Mouse (Mus musculus) heart, postnatal 0 days (tissue): ENCODE measurements around the gene Anapc7. TPM values are rescaled to one million over a fixed set of nuclear protein-coding genes. Genes with fewer than 3 reads are reported as not detected.

Experiments used
- ATAC-seq: fragments of 200-750 bp; cut with Nextera tagmentation; 2 replicates; pipeline ENCODE4 v1.8.0; 2017; ENCODE audit warnings: low read depth, moderate number of reproducible peaks, moderate library complexity; ENCODE audit not compliant: insufficient read depth
- DNase-seq: peaks from one replicate; pipeline ENCODE4 v3.0.0-alpha.2; 2016; ENCODE audit warnings: low spot score
- H3K27ac ChIP-seq: fragments of 300-500 bp; sonication (generic); 2 replicates; pipeline ENCODE4 v1.5.1; 2014; ENCODE audit warnings: low read depth, mild to moderate bottlenecking
- H3K27me3 ChIP-seq: fragments of 300-500 bp; sonication (generic); 2 replicates; pipeline ENCODE4 v1.6.1; 2014; ENCODE audit warnings: low read length, mixed read lengths; ENCODE audit not compliant: control insufficient read depth, insufficient read depth
- H3K36me3 ChIP-seq: fragments of 300-500 bp; sonication (generic); replicated peaks from 2 replicates; pipeline ENCODE4 v1.6.1; 2014; ENCODE audit warnings: low read length, mixed read lengths; ENCODE audit not compliant: control insufficient read depth, insufficient read depth
- H3K4me1 ChIP-seq: fragments of 300-500 bp; sonication (generic); 2 replicates; pipeline ENCODE4 v1.6.1; 2014; ENCODE audit warnings: antibody characterized with exemption; ENCODE audit not compliant: control insufficient read depth, insufficient read depth
- H3K4me2 ChIP-seq: fragments of 300-500 bp; sonication (generic); 2 replicates; pipeline ENCODE4 v1.6.1; 2014; ENCODE audit warnings: low read depth, mild to moderate bottlenecking, low read length, moderate library complexity
- H3K4me3 ChIP-seq: fragments of 300-500 bp; sonication (generic); 2 replicates; pipeline ENCODE4 v1.5.1; 2014; ENCODE audit warnings: low read depth, low read length
- H3K9ac ChIP-seq: fragments of 300-500 bp; sonication (generic); replicated peaks from 2 replicates; pipeline ENCODE4 v1.6.1; 2014; ENCODE audit warnings: low read depth, low read length, mixed read lengths
- H3K9me3 ChIP-seq: fragments of 300-500 bp; sonication (generic); replicated peaks from 2 replicates; pipeline ENCODE4 v1.6.1; 2016; ENCODE audit warnings: low read length; ENCODE audit not compliant: control insufficient read depth
- CTCF ChIP-seq: IDR thresholded peaks from 2 replicates; pipeline ENCODE4 v1.5.1; 2016; ENCODE audit warnings: antibody characterized with exemption, control low read depth, low read depth
- EP300 ChIP-seq: IDR thresholded peaks from 2 replicates; pipeline ENCODE4 v1.6.1; 2016; ENCODE audit warnings: antibody characterized with exemption, low read depth
- WGBS: fragments of 180-500 bp; shearing (Covaris S2); extraction: QIAGEN DNeasy Blood & Tissue Kit; methylation state at CpG from one replicate; pipeline ENCODE4 v1.1.7; 2014; 5-methylcytosine and 5-hydroxymethylcytosine counted together
- polyA plus RNA-seq: library from polyadenylated mRNA; unstranded; fragments of >200 nt; fragmentation: Nextera tagmentation; extraction: Ambion mirVana; gene quantifications from 2 replicates; pipeline ENCODE4 v1.2.1, GENCODE M21; 2015
- total RNA-seq: library from RNA; depleted of rRNA; stranded (reverse); fragments of >200 nt; gene quantifications from 2 replicates; pipeline ENCODE4 v1.2.3, GENCODE M21; 2014; ENCODE audit warnings: low replicate concordance

The Anapc7 gene
- total and polyA plus RNA-seq, 2 experiments from 2014 or later = 30.1 to 36.9 TPM

DNA sequence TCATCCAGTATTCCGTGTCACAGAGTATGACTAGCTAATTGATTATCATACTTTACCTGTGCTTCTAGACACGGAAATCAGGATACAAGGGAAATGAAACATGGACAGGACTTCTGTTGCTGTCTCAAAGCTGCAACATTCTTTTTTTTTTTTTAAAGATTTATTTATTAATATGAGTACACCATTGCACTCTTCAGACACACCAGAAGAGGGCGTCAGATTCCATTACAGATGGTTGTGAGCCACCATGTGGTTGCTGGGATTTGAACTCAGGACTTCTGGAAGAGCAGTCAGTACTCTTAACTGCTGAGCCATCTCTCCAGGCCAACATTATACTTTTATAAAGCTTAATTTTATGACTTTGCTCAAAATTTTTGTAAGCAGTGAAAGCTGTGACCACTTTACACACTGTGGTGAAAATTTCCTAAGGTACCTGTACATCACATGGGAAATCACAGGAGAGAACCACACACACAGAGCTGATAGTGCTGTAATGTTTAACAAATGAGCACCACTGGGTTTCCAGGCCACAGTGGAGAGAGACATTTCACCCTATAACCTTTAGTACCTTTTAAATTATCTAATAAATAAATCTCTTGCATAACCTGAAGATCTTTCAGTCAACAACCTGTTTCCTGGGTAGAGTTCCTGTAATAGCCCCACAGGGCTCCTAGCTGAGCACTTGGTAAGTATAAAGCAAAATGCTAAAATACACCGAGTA is 53.3 kb downstream of the Anapc7 start:
- Histone ChIP-seq H3K9me3 (no peaks in the 10 kb centered on the region), H3K4me2 (no peak overlapping the region), H3K4me3 (no peak overlapping the region), H3K4me1 (peaks cover 6% of the 10 kb centered on the region), H3K27me3 (no peaks in the 10 kb centered on the region), H3K36me3 (peaks cover 80% of the 10 kb centered on the region), H3K9ac (no peak overlapping the region), H3K27ac (peak overlapping the region; percentile 35; the same call in 1 of the 2 replicates)
- WGBS = 74% methylated on average over 4 of the region's 4 CpGs
- TF ChIP-seq EP300 (no peak), CTCF (no peak)
- ATAC-seq = no peak
- DNase-seq = no peak

DNA sequence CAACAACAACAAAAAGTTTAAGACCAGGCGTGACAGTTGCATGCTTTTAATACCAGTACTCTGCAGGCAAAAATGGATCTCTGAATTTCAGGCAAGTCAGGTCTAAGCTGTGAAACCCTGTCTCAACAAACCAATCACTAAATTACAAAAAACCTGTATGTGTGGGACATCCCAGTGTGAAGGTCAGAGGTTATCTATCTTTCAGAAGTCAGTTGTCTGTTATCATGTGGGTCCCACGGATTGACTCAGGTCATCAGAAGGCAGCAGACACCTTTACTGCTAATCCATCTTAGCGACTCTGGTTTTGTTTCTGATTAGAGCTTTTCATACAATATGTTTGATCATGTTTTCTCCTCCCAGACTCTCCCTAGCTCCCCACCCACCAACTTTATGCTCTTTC is 54.6 kb downstream of the Anapc7 start:
- ATAC-seq (no peak), DNase-seq (no peak)
- 40% methylated on average over 3 of the region's 3 CpGs for WGBS
- no peak overlapping the region for H3K4me2 ChIP-seq
- H3K9ac ChIP-seq = no peak overlapping the region
- peaks cover 76% of the 10 kb centered on the region for H3K36me3 ChIP-seq
- no peaks in the 10 kb centered on the region for H3K27me3 ChIP-seq
- no peak overlapping the region for H3K4me3 ChIP-seq
- TF ChIP-seq EP300 = no peak
- no peak for TF ChIP-seq CTCF
- H3K4me1 ChIP-seq = peaks cover 6% of the 10 kb centered on the region
- H3K9me3 ChIP-seq = no peaks in the 10 kb centered on the region
- no peak overlapping the region for H3K27ac ChIP-seq

DNA sequence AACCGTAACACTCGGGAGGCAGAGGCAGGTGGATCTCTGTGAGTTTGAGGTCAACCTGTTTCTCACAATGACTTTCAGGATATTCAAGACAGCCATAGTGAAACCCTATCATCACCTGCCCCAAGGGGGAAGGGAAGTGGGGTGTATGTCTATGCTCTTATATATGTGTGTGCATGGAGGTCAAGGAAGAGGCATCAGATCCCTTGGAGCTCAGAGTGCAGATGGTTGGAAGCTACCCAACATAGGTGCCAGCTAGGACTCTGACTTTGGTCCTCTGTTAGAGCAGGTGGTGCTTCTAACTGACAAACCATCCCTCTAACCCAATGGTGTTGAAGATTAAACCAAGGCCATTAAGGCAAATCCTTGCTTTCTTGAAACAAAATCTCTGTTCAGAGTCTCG is 56.0 kb downstream of the Anapc7 start:
- H3K4me3 ChIP-seq = no peak overlapping the region
- no peaks in the 10 kb centered on the region for H3K9me3 ChIP-seq
- TF ChIP-seq CTCF = no peak
- TF ChIP-seq EP300 = no peak
- H3K4me1 ChIP-seq = peaks cover 6% of the 10 kb centered on the region
- DNase-seq (no peak), ATAC-seq (no peak)
- peak overlapping the region; percentile 30; the same call in 1 of the 2 replicates for H3K27ac ChIP-seq
- H3K9ac ChIP-seq = no peak overlapping the region
- WGBS = 77% methylated on average over 3 of the region's 3 CpGs
- no peak overlapping the region for H3K4me2 ChIP-seq
- no peaks in the 10 kb centered on the region for H3K27me3 ChIP-seq
- H3K36me3 ChIP-seq = peaks cover 73% of the 10 kb centered on the region

DNA sequence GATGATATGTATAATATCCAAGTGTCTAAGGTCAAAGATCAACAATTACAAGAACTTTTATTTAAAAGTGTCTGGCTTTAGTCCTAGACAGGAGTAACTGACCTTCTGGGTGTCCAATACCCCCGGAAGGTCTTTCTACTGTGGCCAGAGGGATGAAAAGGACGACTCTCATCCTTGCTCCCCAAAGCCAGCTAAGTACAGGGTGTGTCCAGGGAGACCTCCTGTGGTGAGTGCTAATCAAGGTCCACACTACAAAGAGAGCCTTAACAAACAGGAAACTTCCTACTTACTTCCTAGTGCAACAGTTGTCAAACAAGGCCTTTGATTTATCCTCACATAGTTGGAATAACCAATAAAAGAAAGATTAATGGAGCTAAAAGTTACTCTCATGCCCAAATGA is 57.6 kb downstream of the Anapc7 start:
- H3K27ac ChIP-seq = 0 out of 2 replicates have a peak overlapping the region, but pooled peaks have one; percentile 3
- DNase-seq = no peak
- H3K27me3 ChIP-seq = no peaks in the 10 kb centered on the region
- TF ChIP-seq CTCF = no peak
- TF ChIP-seq EP300 = no peak
- ATAC-seq = no peak
- H3K36me3 ChIP-seq = peaks cover 73% of the 10 kb centered on the region
- peaks cover 6% of the 10 kb centered on the region for H3K4me1 ChIP-seq
- H3K9me3 ChIP-seq = no peaks in the 10 kb centered on the region
- no peak overlapping the region for H3K4me3 ChIP-seq
- 60% methylated on average over 2 of the region's 2 CpGs for WGBS
- H3K4me2 ChIP-seq = no peak overlapping the region
- no peak overlapping the region for H3K9ac ChIP-seq

DNA sequence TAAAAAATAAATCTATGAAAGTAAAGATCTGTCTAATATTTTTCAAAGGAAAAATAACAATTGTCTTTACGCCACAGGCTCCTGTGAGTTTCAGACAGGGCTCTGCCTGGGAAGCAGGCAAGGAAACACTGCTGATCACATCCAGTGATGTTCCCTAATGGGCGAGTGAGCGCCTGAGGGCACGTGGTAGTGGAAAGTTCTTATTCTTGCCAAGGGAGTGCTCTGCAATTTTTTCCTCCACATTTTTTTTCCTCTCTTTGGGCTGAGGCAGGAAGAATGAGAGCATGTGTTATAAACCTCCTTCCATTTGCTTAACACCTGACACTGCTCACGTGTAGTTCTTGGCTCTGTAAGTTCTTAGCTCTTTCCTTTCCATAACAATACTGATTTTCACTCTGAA is 60.4 kb downstream of the Anapc7 start:
- TF ChIP-seq CTCF (no peak), EP300 (no peak)
- no peak overlapping the region for H3K9ac ChIP-seq
- 0 out of 2 replicates have a peak, but pooled peaks cover 11% of the 10 kb centered on the region for H3K4me1 ChIP-seq
- no peaks in the 10 kb centered on the region for H3K9me3 ChIP-seq
- peaks cover 81% of the 10 kb centered on the region for H3K36me3 ChIP-seq
- WGBS = 35% methylated on average over 5 of the region's 5 CpGs
- peak; percentile 71 for DNase-seq
- no peaks in the 10 kb centered on the region for H3K27me3 ChIP-seq
- no peak overlapping the region for H3K4me3 ChIP-seq
- peak overlapping the region; percentile 47 for H3K27ac ChIP-seq
- H3K4me2 ChIP-seq = no peak overlapping the region
- ATAC-seq = peak; percentile 12; the same call in 1 of the 2 replicates
